Mouse (Mus musculus): ENCODE results near the gene Lgsn.

Gene Lgsn

GRCm38 (mm10) chr1:31176101-31176500, at the start of gene Lgsn:
TSS of gene Lgsn (plus strand) at chr1:31176401.
- DNase-seq: no peak

DNA sequence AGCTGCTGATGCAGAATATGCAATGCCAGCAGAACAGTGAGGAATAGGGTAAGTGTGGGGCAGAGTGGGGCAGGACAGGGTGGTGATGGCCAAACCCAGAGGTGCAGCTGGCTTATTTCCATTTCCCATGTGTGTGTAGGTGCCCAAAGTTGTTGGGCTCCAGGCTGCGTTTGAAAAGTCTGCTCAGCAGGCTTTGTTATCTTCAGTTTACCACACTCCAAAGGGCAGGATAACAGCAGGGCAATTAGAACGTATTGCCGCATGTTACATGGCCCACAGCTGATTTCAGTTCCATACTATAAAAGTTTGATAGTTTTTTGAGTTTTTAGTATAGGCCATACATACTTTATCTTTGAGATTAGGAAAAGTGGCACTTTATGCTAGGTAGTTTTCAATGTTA, 37.8 kb upstream of the Lgsn start:
- DNase-seq: no peak

DNA sequence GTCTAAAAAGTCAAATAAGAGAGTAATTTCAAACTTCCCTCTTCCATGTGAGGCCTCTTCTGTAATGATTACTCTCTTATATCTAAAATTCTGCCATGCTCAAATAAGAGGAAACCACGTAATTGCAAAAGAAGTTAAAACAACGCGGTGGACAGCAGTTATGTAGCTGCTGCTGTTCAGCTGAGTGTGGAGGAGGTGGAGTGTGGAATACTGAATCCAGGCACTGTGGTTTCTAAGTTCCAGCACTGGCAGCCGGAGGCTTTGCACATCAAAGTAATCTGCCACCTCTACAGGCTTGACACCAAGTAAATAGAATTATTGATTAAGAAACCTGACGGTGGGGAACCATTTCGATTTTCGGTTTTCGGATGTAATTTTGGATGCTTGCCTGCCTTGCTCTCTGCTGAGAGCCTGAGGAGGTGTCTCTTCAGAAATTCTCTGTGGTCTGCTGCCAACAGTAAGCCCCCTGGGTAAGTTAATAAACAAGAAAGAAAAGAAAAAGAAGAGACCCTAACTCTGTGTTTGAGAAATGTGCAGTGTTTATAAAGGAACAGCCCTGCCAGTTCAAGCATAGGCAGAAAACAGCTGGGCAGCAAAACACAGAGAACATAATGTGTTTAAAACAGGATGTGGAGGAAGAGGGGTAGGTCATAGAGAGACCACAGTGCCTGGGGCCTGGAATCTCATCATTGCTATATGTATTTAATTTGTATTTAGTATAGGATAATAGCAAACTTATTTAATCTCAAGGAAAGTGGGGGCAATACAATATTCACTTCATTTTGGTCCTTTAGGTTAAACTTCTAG, 33.7 kb upstream of the Lgsn start:
- DNase-seq: peak; percentile 41

GRCm38 (mm10) chr1:31143571-31143970, 32.6 kb upstream of the Lgsn start:
- DNase-seq: no peak

GRCm38 (mm10) chr1:31149671-31150070, 26.5 kb upstream of the Lgsn start:
- DNase-seq: peak; percentile 53

- no peak for DNase-seq
Observed at GRCm38 (mm10) chr1:31150546-31150945, 25.7 kb upstream of the Lgsn start.

- peak; percentile 56 for DNase-seq
Observed at GRCm38 (mm10) chr1:31152799-31153426, 23.3 kb upstream of the Lgsn start.

- peak; percentile 79 for DNase-seq
Observed at GRCm38 (mm10) chr1:31153793-31154349, 22.3 kb upstream of the Lgsn start.

DNA sequence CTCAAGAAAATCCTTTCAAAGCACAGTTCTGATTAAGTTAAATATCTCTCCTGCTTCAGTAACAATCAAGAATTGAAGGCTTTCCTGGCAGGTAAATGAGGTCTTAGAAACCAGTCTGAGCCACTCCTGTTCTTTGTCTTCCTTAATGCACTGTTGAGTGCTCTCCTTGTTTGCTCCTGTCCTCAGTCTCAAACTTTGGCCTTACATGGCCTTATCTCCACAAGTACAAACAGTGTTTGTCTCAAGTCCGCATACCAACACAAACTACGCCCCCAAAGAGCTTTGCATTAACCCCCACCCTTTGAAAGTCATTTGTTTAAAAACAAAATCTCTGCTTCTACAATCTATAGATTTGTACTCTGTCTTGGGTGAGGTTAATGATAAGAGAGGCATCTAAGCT, 20.0 kb upstream of the Lgsn start:
- no peak for DNase-seq

DNA sequence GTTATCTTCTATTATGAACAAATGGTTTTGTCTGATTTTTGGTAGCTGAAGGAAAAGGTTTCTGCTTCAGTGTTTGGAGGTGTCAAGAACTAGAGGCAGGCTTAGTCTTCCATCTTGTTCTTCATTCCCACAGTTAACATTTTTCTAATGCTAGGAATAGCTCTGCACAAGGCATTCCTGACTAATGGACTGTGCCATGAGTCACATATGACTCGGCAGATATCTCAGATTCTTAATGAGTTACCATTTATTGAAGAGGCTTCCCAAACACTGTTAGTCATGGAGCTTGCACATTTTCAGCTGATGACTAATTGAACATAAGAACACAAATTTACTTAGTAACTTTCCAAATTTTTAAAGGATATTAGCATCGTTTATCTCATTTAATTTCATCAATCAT, 19.3 kb upstream of the Lgsn start:
- no peak for DNase-seq

DNA sequence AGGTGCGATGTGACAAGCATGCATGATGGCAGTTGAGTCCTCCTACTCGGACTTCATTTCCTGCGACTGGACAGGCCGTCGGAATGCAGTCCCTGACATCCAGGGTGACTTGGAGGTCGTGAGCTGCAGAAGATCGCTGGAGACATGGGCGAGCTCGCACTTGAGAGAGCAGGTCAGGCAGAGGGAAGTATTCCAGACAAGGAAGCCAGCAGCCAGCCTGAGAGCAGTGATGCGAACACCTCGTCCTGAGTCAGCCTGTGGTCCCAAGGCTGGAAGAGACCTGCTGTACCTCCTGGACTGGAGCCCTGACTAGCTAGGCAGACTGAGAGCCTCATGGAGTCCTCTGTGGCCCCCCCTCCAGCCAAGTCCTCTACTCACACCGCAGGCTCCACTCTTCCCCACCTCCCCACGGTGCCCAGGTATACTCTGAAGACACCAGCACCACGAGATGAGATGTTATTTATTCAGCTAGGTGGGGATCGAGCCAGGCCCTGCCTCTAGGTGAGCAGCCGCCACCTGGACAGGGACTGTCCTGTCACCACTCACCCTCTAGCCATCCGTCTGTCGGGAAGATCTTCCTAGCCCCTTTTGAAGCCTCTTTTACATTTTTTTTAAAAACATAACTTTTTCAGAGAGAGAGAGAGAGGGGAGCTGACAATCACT, 11.5 kb upstream of the Lgsn start:
- no peak for DNase-seq

GRCm38 (mm10) chr1:31165326-31166121, 10.7 kb upstream of the Lgsn start:
- no peak for DNase-seq

DNA sequence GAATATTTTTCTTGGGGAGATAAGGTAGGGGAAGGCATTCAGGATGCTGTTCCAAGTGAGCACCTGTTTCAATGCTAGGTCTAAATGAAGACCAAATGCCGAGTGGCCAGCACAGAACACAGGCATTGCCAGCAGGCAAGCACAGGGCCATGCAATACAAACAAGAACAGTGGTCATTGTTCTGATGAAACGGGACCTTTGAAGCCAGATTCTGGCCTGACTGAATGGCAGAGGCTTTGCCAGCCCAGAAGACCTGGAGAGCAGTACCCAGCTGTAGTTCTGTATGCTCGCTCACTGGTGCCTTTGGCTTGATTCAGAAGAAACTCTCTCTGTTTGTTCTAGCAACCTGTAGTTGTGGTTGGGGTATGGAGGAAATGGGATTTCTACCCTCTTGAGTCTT, 800 bp upstream of the Lgsn start:
- DNase-seq: no peak

DNA sequence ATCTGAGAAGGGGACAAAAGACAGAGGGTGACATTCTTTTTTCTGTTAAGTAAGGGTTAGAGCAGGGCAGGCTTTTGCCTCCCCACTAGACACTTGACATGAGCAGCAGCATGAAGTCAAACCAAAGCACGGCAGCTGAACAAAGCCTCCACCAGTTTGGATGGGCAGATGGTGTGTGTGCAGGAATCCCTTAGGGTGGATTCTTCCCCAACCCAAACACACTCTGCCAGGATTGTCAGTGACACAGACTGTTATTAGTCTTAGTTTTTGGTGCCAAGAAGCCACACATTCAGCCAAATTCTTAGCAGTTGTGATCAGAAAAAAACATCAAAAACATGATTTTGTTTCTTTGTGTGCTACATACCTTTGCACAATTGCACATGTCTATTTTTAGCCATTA, 2.1 kb downstream of the Lgsn start:
- no peak for DNase-seq

- no peak for DNase-seq
Observed at GRCm38 (mm10) chr1:31190237-31190866, 14.2 kb downstream of the Lgsn start.

GRCm38 (mm10) chr1:31195633-31196032, 19.4 kb downstream of the Lgsn start:
- DNase-seq: no peak

GRCm38 (mm10) chr1:31196959-31197358, 20.8 kb downstream of the Lgsn start:
- no peak for DNase-seq

DNA sequence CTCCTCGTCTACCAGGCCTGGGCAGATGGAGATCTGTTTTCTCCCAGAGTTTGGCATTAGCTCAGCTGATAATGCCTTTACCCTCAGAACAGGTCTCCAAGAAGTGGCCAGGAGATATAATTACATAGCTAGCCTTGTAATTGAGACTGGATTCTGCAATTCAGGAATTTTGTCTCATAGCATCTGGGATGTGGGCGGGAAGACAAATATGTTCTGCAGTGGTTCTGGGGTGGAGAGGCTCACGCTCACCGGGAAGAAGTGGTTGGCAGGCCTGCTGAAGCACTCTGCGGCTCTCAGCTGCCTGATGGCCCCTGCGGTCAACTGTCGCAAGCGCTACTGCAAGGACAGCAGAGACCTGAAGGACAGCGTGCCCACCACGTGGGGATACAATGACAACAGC, 27.6 kb downstream of the Lgsn start:
- no peak for DNase-seq

GRCm38 (mm10) chr1:31205346-31205745, 29.1 kb downstream of the Lgsn start:
- no peak for DNase-seq

DNA sequence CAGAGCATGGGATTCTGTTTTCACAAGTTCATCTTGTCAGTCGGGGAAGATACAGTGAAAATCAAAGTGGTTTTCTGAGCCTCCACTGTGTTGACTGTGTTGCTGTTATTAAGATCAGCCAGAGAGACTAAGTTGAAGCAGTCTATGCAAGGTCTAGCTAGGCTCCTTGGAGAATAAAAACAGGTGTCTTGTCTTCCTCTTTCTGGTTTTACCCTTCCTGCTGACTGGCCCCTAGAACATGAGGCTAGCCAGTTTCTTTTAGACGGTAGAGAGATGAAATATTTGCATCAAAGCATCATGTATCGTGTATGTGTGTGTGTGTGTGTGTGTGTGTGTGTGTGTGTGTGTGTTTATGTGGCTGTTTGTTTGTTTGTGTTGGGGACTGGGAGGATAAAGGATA, 29.6 kb downstream of the Lgsn start:
- DNase-seq: no peak

DNA sequence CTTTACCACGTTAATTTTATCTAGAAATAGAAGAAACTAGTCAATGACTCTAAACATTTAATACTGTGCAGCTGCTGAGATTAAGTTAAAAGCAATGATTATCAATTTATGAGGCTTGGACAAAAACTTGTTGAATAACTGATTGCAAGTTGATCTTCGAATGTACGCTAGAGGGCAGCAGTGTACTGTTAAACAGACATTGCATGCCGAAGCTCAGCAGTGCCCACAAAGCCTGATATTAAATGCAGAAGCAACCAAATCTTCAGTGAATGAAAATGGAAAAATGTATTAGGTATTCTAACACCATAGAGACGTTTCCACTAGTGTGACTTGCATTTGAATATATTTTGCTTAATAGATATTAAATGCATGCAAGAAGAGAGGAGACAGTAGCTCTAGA, 33.9 kb downstream of the Lgsn start:
- peak; percentile 61 for DNase-seq

- no peak for DNase-seq
Observed at GRCm38 (mm10) chr1:31214831-31215230, 38.6 kb downstream of the Lgsn start.

All from lung, postnatal 36 days (tissue).